Mouse (Mus musculus) mouse trophoblast stem cell (cell line): ENCODE results near the gene Csf3.
"Not testable (repeated sequence)": the region's sequence is repeated elsewhere in the genome, so short reads cannot be mapped to it uniquely, and the experiment has no call there.

Experiments used
- in situ Hi-C, 2 experiments: fragments of 300-500 bp; cut with MseI, MboI; formaldehyde crosslinking; loops; 2 replicates in 1 of 2; 3 replicates in 1 of 2; pipeline ENCODE4 v1.15.1; 2025

Csf3 gene

GRCm38 (mm10) chr11:98701213-98701670 is at the start of gene Csf3:
Gene Csf3 (plus strand): TSS chr11:98701263.
- in situ Hi-C loops = loop anchor here in 1 of 2 experiments (5.0 kb wide), 1 partner anchor 86 kb away; no protein-coding TSS in a partner anchor

DNA sequence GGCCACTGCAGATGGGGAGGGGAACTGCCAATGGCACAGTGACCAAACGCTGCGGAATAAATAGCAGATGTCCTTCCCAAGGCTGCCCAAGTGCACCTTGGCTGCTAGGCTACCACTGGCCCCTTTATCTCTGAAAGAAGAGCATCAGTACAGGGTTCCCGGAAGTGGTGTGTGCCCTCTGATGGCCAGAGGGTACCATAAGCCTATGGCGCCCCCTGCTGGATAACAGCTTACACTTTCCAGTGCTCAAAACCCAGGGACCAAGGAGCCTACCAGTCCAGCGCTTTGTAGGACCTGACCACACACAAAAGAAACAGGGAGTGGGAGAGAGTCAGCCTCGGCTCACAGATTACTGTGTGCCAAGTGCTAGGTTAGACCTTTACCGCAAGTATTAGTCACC is 46.0 kb upstream of the Csf3 start:
- in situ Hi-C loops = loop anchor here in 1 of 2 experiments (10.0 kb wide), 1 partner anchor 50 kb away; no protein-coding TSS in a partner anchor

- in situ Hi-C loops = loop anchor here in 1 of 2 experiments (5.0 kb wide), 1 partner anchor 53 kb away; no protein-coding TSS in a partner anchor
Observed at GRCm38 (mm10) chr11:98660517-98660916, 40.5 kb upstream of the Csf3 start.

DNA sequence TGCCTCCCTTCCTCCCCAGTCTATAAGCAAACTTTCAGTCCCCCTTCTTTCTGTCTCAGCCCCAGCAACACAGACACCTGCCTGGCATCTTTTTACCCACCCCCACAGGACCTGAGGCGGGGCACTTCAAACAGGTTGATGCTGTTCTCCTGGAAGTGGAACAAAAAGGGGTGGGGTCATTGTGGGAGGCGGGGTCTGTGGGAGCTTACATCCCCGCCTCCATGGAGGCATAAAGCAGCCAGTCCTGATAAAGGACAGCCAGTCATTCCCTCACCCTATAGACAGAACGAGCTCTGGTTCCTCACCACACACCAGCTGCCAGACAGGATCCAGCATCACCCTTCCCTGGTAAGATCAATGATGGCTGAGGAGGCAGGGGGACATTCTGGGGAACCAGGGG is 37.0 kb upstream of the Csf3 start, which contains the start of gene Gsdma:
TSS of gene Gsdma (plus strand) at position 261 of the 400 bp plus-strand sequence.
- in situ Hi-C loops = loop anchor here in 1 of 2 experiments (5.0 kb wide), 1 partner anchor 57 kb away; no protein-coding TSS in a partner anchor

DNA sequence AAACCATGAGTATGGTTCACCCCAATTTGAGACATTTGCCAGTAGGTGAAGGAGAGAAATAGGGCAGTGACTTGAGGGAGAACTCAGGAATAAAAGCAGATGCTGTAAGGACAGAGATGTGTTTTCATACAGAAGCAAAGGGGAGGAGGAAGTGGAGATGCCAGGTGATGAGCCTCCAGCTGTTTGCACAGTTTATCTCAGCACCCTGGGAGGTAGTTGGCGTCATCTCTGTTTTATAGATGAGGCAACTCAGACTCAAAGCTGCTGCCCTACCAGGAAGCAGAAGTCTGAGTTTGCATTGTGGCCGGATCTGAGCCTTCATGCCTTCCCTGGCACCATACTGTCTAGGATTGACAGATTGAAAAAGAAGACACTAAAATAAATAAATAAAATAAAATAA is 32.1 kb upstream of the Csf3 start:
- in situ Hi-C loops = no loop called here

DNA sequence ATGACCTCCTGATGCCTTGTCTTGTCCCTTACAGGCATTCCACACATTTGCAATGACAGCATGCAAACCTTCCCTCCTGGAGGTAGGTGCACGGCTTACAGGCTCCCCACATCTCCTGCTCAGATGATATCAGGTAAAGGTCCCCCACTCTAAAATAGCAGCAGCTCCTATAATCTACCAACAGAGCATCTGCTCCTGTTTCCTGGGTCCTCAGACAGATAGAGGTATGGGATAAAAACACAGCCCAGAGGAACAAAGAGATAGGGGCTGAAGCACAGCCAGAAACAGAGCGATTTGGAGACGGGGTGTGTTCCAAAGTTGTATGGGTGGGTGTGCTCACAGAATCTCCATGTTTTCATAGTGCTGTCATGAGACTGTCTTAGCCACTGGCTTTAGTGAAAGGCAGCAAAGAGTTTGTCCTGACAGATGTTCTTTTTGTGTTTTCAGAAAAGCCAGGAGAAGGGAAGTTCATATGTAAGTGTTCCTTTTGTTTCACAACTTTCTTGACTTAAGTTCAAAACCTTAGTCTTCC is 29.7 kb upstream of the Csf3 start:
- in situ Hi-C loops = no loop called here

GRCm38 (mm10) chr11:98671857-98672256 is 29.2 kb upstream of the Csf3 start:
- in situ Hi-C loops = no loop called here

DNA sequence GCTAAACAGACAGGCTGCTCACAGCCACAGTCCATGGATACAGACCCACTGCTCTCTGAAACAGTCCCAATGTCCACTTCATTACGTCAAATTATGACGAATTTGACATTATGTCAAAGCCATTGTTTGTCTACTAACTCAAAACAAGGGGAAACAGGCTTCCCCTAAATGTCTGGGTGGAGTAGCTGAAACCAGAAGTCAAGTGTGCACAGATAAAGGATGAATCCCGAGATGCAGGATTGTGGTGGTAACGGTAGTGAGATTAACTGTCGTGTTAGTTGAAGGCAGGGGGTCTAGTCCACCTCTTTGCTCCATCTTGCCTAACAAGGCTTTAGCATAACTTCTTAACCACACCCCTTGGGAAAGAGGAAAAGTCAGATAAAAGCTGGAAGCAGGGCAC is 28.6 kb upstream of the Csf3 start:
- in situ Hi-C loops = no loop called here

DNA sequence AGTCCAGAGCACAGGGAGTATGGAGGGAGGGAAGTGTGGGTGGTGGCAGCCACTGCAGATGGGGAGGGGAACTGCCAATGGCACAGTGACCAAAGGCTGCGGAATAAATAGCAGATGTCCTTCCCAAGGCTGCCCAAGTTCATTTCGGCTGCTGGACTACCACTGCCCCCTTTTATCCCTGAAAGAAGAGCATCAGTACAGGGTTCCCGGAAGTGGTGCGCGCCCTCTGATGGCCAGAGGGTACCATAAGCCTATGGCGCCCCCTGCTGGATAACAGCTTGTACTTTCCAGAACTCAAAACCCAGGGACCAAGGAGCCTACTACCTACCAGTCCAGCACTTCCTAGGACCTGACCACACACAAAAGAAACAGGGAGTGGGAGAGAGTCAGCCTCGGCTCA is 27.9 kb upstream of the Csf3 start:
- in situ Hi-C loops = not testable (repeated sequence)

DNA sequence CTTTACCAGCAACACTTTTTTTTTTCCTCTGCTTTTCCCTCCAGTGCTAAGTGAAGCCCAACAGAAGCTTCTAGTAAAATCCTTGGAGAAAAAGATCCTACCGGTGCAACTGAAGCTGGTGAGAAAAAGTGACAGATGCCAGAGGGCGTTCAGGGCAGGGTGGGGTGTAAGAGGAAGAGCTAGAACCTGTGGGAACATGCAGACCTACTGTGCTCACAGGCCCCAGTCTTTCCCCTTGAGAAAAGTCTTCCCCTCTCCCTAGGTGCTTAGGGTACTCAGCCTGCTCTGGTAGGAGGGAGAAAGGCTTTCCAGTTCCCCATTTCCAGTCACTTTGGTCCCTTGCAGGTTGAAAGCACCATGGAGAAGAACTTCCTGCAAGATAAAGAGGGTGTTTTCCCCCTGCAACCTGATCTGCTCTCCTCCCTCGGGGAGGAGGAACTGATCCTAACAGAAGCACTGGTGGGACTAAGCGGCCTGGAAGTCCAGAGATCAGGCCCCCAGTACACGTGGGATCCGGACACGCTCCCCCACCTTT is 25.2 kb upstream of the Csf3 start:
- in situ Hi-C loops = no loop called here

GRCm38 (mm10) chr11:98680023-98680422 is 21.0 kb upstream of the Csf3 start:
- in situ Hi-C loops = no loop called here

DNA sequence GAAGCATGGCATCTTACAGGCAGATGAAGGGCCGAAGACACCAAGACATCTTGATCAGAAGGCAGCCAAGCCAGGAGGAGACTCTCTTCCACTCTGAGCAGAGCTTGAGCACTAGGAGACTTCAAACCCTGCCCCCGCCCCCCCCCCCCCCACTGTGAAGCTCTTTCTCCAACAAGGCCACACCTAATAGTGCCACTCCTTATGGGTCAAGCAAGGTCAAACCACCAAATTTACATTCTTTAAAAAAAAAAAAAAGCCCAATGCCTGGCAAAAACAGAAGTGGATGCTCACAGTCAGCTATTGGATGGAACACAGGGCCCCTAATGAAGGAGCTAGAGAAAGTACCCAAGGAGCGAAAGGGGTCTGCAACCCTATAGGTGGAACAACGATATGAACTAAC is 20.5 kb upstream of the Csf3 start:
- in situ Hi-C loops = not testable (repeated sequence)

DNA sequence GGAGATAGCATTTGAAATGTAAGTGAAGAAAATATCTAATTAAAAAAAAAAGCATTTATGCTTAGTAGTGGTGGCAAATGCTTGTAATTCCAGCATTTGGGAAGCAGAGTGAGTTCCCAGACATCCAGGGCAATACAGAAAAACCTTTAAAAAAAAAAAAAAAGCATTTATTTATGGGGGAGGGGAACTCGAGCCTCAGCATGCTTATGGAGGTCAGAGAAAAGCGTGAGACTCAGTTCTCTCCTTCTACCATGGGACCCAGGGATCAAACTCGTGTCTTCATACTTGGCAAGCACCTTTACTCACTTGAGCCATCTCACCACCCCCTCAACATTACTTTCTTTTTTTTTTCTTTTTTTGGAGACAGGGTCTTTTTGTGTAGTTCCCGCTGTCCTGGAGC is 19.9 kb upstream of the Csf3 start:
- in situ Hi-C loops = no loop called here

DNA sequence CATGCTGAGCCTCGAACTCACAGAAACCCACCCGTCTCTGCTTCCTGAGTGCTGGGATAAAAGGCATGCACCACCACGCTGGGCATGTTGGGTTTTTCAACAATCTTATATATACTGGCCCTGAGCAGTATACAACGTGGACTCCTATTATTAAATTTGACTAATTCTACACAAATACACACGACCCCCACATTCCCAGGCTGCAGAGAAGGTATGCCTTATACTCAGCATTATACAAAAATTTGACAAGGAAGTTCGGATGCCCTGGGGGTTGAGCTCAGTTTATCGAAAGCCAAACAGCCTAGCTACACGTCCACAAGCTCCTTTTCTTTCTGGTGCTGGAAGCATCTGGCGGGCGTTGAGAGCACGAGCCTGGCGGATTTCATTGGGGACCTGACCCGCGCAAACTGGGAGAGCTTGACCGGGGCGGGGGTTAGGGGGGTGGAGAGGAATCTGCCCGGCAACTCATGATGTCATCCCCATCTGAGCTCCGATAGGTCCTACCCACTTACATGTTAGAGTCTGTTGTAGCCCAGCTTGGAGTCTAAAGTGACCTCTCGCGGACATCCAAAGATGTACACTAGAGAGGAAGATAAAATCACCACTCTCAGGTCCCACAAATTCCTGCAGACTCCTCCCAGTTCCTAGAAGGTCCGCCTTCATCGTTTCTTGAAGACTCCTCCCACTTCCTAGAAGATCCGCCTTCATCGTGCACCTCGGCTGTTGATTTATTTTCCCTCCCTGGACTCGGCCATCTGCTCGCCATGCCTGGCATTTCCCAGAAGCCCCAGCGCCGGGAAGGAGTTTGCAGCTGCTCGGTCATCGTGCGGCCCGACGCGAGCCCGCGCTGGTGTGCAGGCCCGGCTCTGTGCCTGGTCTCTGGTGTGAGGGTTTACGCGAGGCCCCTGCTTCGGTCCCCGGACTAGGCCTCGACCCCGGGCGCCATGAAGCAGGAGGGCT is 19.0 kb upstream of the Csf3 start, which contains the start of gene Psmd3:
TSS of gene Psmd3 (plus strand) at position 769 of the 960 bp plus-strand sequence.
- in situ Hi-C loops = no loop called here

DNA sequence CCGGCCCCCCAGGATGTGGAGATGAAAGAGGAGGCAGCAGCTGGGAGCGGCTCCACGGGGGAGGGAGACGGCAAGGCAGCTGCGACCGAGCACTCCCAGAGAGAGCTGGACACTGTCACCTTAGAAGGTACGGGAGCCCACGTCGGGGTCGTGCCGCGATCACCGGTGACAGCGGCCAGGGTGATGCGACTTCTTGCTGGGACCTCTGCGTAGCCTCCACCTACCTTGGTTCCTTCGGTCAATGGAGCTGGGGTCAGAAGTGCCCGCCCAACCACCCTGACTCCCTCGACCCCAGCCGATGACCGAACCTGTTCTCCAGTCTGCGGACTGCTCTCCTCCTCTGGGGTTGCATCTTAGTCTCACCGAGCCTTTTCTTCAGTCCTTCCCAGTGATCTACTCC is 18.3 kb upstream of the Csf3 start:
- in situ Hi-C loops = no loop called here

DNA sequence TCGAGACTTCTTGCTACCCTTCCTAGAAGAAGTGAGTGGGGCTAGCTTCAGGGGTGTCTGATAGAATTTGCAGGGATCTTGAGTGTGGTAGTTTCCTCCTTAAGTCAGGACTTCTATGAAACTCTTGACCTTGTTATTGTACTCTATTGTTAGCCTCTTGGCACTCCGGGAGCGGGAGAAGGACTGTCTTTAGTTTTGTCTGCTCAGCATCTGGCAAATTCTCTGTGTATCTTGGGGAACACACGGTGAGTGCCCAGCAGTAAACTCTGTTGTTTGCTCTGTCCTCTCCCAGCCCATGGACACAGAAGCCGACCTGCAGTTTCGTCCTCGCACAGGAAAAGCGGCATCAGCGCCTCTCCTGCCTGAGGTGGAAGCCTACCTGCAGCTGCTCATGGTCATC is 15.4 kb upstream of the Csf3 start:
- in situ Hi-C loops = no loop called here

DNA sequence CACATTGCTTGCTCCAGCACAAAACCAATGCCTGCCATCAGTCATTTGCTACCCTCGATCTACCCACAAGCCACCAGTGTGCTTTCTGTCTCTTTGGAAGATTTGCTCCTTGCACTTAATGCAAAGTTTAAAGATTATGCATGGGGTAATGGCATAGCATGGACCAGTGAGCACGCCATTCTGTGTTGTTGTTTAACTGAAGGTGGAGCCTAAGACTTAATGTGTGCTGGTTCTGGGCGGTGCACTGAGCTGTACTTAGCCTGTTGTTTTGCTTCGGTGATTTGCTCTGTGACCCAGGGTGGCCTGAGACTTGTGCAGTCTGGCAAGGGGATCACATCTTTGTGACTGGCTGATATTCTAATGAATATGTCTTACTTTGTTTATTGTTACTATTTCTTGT is 14.1 kb upstream of the Csf3 start:
- in situ Hi-C loops = no loop called here

DNA sequence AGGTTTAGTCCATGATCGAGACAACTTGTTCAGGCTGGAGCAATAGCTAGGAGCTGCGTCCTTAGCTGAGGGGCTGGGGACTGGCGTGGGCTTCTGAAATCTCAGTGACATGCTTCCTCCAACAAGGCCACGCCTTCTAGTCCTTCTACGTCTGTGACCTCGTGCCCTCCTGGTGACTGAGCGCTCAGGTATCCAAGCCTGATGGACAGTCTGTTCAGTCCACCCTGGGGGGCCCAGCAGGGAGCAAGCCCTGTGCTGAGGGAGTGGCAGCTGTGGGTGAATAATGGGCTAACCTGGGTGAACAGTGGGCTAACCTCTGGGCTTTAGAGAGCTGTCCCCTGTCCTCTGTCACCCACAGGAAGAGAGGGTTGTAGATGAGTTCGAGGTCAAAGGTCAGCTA is 13.1 kb upstream of the Csf3 start:
- in situ Hi-C loops = no loop called here

DNA sequence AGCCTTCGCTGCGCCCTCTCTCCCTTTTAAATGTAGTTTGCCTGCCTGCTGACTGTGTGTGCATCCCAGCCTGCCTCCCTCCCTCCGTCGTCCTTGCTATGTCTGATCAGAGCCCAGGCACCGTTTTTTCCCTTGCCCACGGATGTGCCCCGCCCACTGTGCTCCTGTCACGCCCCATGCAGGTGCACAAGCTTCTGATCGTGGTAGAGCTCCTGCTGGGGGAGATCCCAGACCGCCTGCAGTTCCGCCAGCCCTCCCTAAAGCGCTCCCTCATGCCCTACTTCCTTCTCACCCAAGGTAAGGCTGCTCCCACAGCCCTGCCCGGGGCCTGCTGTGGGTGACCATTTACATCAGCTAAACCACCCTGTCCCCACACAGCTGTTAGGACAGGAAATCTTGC is 7.9 kb upstream of the Csf3 start:
- in situ Hi-C loops = no loop called here

- in situ Hi-C loops = no loop called here
Observed at GRCm38 (mm10) chr11:98693746-98694145, 7.3 kb upstream of the Csf3 start.

DNA sequence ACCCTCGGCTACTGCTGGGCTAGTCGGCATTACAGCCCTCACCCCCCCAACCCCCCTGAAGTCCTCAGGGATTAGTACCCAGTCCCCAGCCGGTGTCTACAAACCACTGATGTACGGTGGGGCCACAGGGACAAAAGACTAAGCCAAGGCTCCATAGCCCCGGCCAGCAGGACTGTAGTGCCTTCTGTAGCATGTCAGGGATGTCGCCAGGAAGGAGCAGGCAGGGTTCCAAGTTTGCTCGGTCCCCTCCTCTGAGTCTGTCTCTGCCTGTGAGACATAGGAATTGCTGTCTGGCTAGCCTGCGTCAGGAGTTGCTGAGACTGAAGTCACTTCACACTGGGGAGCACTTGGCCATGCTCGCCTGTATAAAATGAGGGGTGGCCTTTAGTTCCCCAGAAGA is 6.8 kb upstream of the Csf3 start:
- in situ Hi-C loops = no loop called here

DNA sequence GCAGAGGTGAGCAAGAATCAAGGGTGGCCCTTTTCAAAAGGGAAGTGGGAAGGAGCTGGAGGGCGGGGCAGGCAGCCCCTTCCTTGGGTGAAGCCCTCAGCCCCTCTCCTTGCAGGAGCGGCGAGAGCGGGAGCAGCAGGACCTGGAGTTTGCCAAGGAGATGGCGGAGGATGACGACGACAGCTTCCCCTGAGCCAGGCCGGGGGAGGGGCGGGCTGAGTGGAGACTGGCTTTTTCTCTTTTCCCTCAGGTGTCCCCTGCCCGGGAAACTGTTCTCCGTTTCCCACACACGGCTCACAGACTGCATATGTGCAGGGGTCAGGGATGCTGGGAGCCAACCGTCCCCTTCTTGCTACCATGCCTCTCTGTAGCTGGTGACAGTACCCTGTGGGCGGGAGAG is 5.7 kb upstream of the Csf3 start:
- in situ Hi-C loops = no loop called here
